Mouse (Mus musculus) T-cell, adult 2 months (primary cell): ENCODE results near the gene Map3k7.
"Not testable (repeated sequence)": the region's sequence is repeated elsewhere in the genome, so short reads cannot be mapped to it uniquely, and the experiment has no call there.

ENCODE experiments used
- DNase-seq: peaks from one replicate; pipeline ENCODE4 v3.0.0; 2022; ENCODE audit warnings: low spot score

The Map3k7 gene

GRCm38 (mm10) chr4:31993386-31993785 is 29.5 kb downstream of the Map3k7 start:
- no peak for DNase-seq

GRCm38 (mm10) chr4:31993865-31994264 is 30.0 kb downstream of the Map3k7 start:
- no peak for DNase-seq

GRCm38 (mm10) chr4:32001498-32001897 is 37.6 kb downstream of the Map3k7 start:
- DNase-seq, result no peak

GRCm38 (mm10) chr4:32004773-32005591 is 41.1 kb downstream of the Map3k7 start:
- DNase-seq, result no peak

GRCm38 (mm10) chr4:32007174-32007573 is 43.3 kb downstream of the Map3k7 start:
- no peak for DNase-seq

- DNase-seq, result no peak
Observed at GRCm38 (mm10) chr4:32008095-32008494, 44.2 kb downstream of the Map3k7 start.

GRCm38 (mm10) chr4:32010808-32011207 is 46.9 kb downstream of the Map3k7 start:
- DNase-seq, result no peak

GRCm38 (mm10) chr4:32011218-32011973 is 47.5 kb downstream of the Map3k7 start:
- no peak for DNase-seq

GRCm38 (mm10) chr4:32021131-32021530 is 57.2 kb downstream of the Map3k7 start:
- no peak for DNase-seq

GRCm38 (mm10) chr4:32022321-32022720 is 58.4 kb downstream of the Map3k7 start:
- no peak for DNase-seq

GRCm38 (mm10) chr4:32024170-32024569 is 60.3 kb downstream of the Map3k7 start:
- DNase-seq, result not testable (repeated sequence)

- DNase-seq, result no peak
Observed at GRCm38 (mm10) chr4:32025105-32025504, 61.2 kb downstream of the Map3k7 start.

GRCm38 (mm10) chr4:32027094-32027493 is 63.2 kb downstream of the Map3k7 start:
- no peak for DNase-seq

- DNase-seq, result no peak
Observed at GRCm38 (mm10) chr4:32037267-32037666, 73.4 kb downstream of the Map3k7 start.

GRCm38 (mm10) chr4:32041741-32042452 is 78.0 kb downstream of the Map3k7 start:
- DNase-seq, result no peak

- DNase-seq, result no peak
Observed at GRCm38 (mm10) chr4:32045234-32045633, 81.3 kb downstream of the Map3k7 start.

- no peak for DNase-seq
Observed at GRCm38 (mm10) chr4:32049824-32050223, 85.9 kb downstream of the Map3k7 start.

- DNase-seq, result no peak
Observed at GRCm38 (mm10) chr4:32053171-32053570, 89.3 kb downstream of the Map3k7 start.

- DNase-seq, result peak; percentile 83
Observed at GRCm38 (mm10) chr4:32055151-32056052, 91.5 kb downstream of the Map3k7 start.

- no peak for DNase-seq
Observed at GRCm38 (mm10) chr4:32056441-32056840, 92.5 kb downstream of the Map3k7 start.

GRCm38 (mm10) chr4:32057102-32057501 is 93.2 kb downstream of the Map3k7 start:
- DNase-seq, result peak; percentile 65

GRCm38 (mm10) chr4:32060686-32061085 is 96.8 kb downstream of the Map3k7 start:
- DNase-seq, result no peak
